Mouse (Mus musculus) embryonic facial prominence, embryonic 14.5 days (tissue): ENCODE results near the gene Relt. TPM values are rescaled to one million over a fixed set of nuclear protein-coding genes. Genes with fewer than 3 reads are reported as not detected.
A peak's percentile ranks its signal among the peaks of the same experiment; 100 is the strongest.

Source experiments
- microRNA-seq: library from miRNA; unstranded; fragments of <30 nt; microRNA quantifications from one replicate; pipeline ENCODE4, GENCODE M21; 2016; ENCODE audit warnings: borderline number of aligned reads
- polyA plus RNA-seq: library from polyadenylated mRNA; unstranded; fragments of >200 nt; fragmentation: Nextera tagmentation; extraction: Ambion mirVana; gene quantifications from 2 replicates; pipeline ENCODE4 v1.2.1, GENCODE M21; 2014

Gene Relt
- polyA plus RNA-seq, 1 experiment from 2014 or later, result 4.6 TPM

Small RNAs within 50 kb of the gene (microRNA-seq; reads per million reads assigned to microRNA genes)
- 110 reads per million, percentile 53 among the genes with 10 or more reads in this experiment for gene Mir3102

Other genes starting within 250 kb of the Relt start
- 12.3 and 12.6 TPM in 2 replicates for gene Plekhb1, start 201.0 kb downstream of the Relt start, polyA plus RNA-seq
- 42.3 and 44.6 TPM in 2 replicates for gene Fam168a, start 156.8 kb downstream of the Relt start, polyA plus RNA-seq
- gene Arhgef17, start 68.7 kb upstream of the Relt start, polyA plus RNA-seq, result 16.3 and 16.8 TPM in 2 replicates
- 6.9 and 7.3 TPM in 2 replicates for gene P2ry6, start 111.2 kb upstream of the Relt start, polyA plus RNA-seq
- 2.0 and 2.3 TPM in 2 replicates for gene P2ry2, start 149.4 kb upstream of the Relt start, polyA plus RNA-seq
- gene Fchsd2, start 229.4 kb upstream of the Relt start, polyA plus RNA-seq, result 20.7 and 23.9 TPM in 2 replicates